Mouse (Mus musculus) left cerebral cortex, postnatal 14 days (tissue): ENCODE data around the gene Tcf19. TPM values are rescaled to one million over a fixed set of nuclear protein-coding genes. Genes with fewer than 3 reads are reported as not detected.
"Not testable (repeated sequence)": the region's sequence is repeated elsewhere in the genome, so short reads cannot be mapped to it uniquely, and the experiment has no call there.

Experiments
- DNase-seq, 2 experiments: peaks; one replicate each; pipeline ENCODE4 v3.0.0; 2021 to 2022; ENCODE audit warnings: low spot score in 2 of 2, mixed read lengths in 1 of 2
- intact Hi-C: fragments of 180-260 bp; cut with DNase I; formaldehyde crosslinking; loops from one replicate; pipeline ENCODE4 v1.15.1; 2025
- total RNA-seq, 2 experiments: library from RNA; stranded (reverse); gene quantifications; 2 replicates each; pipeline ENCODE4 v1.2.3; 2021

The Tcf19 gene
- total RNA-seq, 2 experiments from 2014 or later = 8.6 to 9.5 TPM

DNA sequence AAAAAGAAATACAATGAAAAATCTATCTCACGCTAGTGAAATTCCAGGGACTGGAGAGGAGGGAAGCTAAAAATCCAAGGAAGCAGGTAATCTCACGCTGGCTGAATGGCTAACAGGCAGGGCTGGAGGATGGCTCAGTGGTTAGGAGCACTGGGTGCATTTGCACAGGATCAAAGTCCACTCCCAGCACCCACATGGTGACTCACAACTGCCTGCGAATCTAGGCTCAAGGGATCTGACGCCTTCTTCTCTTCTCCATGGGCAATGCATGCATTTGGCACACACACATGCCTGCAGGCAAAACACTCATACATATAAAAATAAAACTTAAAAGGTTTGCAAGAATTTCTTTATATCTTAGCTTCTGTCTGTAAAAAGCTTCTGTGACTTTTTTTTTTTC lies 20.8 kb upstream of the Tcf19 start:
- intact Hi-C loops = no loop called here
- no peak for DNase-seq

DNA sequence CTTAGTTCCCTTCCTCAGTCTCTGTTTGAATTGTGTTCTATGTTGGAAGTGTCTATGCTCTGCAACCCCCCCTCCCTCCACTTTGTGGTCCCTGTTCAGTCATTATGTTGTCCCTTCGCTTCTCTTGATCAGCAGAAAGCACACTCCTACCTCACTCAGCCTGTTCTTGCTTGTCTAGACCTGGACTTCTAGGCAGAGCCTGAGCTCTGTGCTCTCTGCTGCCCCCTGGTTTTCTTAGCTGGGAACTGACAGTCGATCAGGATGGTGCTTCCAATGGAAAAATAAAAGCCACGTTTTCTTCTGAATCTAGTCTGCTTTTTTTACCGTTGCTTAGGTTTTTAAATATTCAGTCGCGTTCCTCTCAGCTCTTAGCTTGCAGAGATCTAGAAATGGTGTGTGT lies 17.7 kb upstream of the Tcf19 start:
- DNase-seq = peak; percentile 91 to 93
- intact Hi-C loops = no loop called here

- no peak for DNase-seq
- intact Hi-C loops = no loop called here
Observed at GRCm38 (mm10) chr17:35532901-35533300, 16.3 kb upstream of the Tcf19 start, which contains the start of gene Psors1c2. Psors1c2 (plus strand) TSS chr17:35533201.

GRCm38 (mm10) chr17:35532360-35532759 lies 15.7 kb upstream of the Tcf19 start:
- intact Hi-C loops = no loop called here

DNA sequence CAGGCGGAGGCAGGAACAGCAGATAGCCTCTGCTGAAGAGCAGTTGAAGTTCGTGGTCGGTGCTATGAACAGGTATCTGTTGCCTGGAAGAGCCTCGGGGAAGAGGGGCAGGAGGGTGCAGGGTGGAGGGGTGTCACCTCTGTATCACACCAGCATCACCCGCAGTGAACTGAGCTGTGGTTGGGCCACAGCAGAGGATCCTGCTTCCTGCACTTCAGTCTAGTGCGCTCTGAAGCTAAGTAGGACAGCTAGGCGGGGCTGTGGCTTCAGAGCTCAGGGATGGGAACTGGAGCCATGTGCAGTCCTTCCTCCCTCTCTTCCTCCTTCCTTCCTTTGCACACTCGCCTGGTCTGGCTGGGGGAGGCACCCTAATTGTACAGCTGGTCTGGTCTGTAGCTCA lies 10.0 kb upstream of the Tcf19 start:
- intact Hi-C loops = no loop called here
- DNase-seq = no peak

More at GRCm38 (mm10) chr17:35532360-35532759, 15.7 kb upstream of the Tcf19 start:
- DNase-seq = no peak

GRCm38 (mm10) chr17:35524354-35524753 lies 7.7 kb upstream of the Tcf19 start:
- no peak for DNase-seq
- intact Hi-C loops = no loop called here

- intact Hi-C loops = no loop called here
- no peak for DNase-seq
Observed at GRCm38 (mm10) chr17:35517526-35517925, 902 bp upstream of the Tcf19 start.

DNA sequence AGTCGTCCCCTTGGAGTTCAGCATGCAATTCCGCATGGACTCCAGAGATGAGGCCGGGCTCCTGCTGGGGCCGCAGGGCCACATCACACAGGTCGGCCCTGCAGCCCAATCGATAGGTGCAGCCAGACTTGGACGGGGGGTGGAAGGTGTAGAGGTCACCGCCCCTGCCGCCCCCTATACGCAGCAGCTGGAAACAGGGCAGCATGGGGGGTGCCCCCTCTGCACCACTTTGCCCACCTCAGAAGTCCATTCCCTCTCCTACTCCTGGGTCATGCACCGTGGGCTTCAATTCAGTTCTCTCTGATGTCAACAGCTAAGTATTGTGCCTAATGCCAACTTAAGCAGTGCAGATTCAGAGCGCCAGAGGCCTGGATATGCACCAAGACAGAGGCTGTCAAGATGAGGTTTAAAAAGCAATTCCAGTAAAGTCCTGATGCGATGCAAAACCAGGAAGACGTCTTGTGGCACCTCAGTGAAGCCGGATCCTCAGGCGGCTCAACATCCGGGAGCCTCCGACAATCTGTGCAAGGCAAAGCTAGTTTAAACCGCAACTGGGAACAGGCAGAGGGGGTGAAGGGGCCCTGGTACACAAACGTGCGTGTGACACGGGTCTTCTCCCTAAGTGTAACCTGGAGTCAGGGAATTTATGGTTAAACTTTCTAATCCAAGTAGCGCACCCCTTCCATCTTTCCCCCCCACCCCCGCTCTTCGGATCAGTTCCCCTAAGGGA lies 548 bp downstream of the Tcf19 start:
- intact Hi-C loops = no loop called here
- DNase-seq = peak; percentile 36 to 64

DNA sequence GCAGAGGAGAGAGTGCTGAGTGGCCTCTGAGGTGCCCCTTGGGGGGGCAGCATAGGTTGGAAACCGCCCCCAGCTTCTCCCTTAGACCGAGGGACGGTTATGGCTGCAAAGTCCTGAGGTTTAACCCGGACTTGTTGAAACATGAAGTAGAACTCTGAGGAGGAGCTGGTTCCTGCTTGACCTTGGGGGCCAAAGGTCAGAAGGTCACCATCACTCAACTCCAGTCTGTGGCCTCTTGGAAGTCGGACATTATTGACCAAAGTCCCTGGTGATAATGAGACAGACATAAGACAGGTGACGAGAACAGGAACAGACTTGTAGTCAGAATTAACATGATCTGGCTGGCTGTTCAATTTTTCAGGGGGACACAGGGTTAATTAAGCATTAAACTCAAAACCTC lies 1.9 kb downstream of the Tcf19 start:
- DNase-seq = no peak
- intact Hi-C loops = no loop called here

DNA sequence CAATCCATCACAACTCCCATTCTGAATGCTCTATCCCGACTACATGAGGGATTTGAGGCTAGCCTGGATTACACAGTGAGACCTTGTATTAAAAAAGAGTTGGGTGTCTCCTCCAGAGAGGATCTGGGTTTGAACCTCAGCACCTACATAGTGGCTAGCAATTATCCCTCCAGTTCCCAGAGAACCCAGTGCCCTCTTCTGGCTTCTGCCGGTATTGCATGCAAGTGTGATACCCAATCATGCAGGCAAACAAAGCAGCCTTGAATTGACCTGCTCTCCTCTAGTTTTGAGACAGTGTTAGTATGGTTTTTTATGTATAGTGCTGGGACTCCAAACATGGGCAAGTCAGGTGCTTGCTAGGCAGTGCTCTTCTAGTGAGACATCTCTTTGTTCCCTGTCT lies 2.7 kb downstream of the Tcf19 start:
- peak; percentile 62 to 68 for DNase-seq
- intact Hi-C loops = no loop called here

- intact Hi-C loops = no loop called here
- DNase-seq = peak; percentile 23 to 60
Observed at GRCm38 (mm10) chr17:35512916-35513626, 3.6 kb downstream of the Tcf19 start.

GRCm38 (mm10) chr17:35509284-35509683 lies 7.3 kb downstream of the Tcf19 start:
- DNase-seq = no peak
- intact Hi-C loops = no loop called here

- DNase-seq, intact Hi-C loops: not testable (repeated sequence)
Observed at GRCm38 (mm10) chr17:35508279-35508678, 8.3 kb downstream of the Tcf19 start.

GRCm38 (mm10) chr17:35507556-35508260 lies 8.9 kb downstream of the Tcf19 start:
- no peak for DNase-seq
- intact Hi-C loops = no loop called here

DNA sequence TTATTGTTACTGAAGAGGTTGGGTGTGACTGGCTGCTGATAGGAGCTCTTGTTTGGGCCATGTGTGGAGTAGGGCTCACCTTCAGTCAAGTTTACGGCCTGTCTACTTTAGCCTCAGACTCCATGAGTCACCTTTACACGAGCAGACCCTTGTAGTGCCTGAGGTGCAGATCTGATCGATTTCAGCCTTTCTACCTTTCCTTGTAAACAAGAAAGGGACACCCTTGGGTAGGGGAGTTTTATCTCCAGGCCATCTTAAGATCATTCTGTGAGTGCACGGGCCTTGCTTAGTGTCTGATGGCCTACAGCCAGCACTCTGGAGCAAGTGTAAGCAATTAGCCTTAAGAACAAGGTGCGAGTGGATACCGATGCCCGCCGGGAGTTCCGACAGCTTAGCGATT lies 9.7 kb downstream of the Tcf19 start:
- intact Hi-C loops = no loop called here
- no peak for DNase-seq

DNA sequence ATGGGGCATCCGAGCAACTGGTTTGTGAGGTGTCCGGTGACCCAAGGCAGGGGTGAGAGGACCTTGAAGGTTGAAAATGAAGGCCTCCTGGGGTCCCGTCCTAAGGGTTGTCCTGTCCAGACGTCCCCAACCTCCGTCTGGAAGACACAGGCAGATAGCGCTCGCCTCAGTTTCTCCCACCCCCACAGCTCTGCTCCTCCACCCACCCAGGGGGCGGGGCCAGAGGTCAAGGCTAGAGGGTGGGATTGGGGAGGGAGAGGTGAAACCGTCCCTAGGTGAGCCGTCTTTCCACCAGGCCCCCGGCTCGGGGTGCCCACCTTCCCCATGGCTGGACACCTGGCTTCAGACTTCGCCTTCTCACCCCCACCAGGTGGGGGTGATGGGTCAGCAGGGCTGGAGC lies 10.8 kb downstream of the Tcf19 start, which contains the start of gene Pou5f1:
Pou5f1 (plus strand) TSS at position 243 of the 400 bp plus-strand sequence.
- DNase-seq = no peak

DNA sequence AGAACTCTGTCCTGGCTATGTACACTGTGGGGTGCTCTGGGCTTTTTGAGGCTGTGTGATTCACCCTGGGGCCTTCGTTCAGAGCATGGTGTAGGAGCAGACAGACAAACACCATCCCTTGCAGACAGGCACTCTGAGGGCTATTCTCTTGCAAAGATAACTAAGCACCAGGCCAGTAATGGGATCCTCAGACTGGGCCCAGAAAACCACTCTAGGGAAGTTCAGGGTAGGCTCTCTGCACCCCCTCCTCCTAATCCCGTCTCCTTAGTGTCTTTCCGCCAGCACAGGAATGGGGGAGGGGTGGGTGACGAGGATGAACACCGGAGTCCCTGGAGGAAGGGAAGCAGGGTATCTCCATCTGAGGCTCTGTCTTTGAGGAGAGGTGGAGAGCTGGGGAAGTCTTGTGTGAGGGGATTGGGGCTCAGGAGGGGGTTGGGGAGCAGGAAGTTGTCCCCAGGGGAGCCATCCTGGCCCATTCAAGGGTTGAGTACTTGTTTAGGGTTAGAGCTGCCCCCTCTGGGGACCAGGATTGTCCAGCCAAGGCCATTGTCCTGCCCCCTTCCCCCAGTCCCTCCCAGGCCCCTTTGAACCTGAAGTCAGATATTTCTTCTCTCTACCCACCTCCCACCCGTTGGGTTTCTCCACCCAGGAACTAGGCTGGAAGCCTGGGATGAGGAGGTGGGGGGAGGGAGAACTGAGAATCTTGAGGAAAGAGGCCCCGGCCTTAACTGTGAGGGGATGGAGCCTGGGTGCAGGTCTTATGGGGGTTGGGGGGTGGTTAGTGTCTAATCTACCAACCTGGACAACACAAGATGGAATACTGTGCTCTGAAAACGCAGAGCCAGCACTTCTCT lies 11.8 kb downstream of the Tcf19 start:
- DNase-seq = no peak
- intact Hi-C loops = no loop called here

More for the DNA sequence above, 10.8 kb downstream of the Tcf19 start, which contains the start of gene Pou5f1:
- intact Hi-C loops = no loop called here

GRCm38 (mm10) chr17:35503849-35504248 lies 12.8 kb downstream of the Tcf19 start:
- intact Hi-C loops = no loop called here

GRCm38 (mm10) chr17:35502762-35503161 lies 13.9 kb downstream of the Tcf19 start:
- intact Hi-C loops = no loop called here
- no peak for DNase-seq

More at GRCm38 (mm10) chr17:35503849-35504248, 12.8 kb downstream of the Tcf19 start:
- no peak for DNase-seq
